Mouse (Mus musculus): ENCODE measurements around the gene Try10.
"Not testable (repeated sequence)": the region's sequence is repeated elsewhere in the genome, so short reads cannot be mapped to it uniquely, and the experiment has no call there.

Gene Try10

GRCm38 (mm10) chr6:41353932-41354331 lies at the start of gene Try10:
Gene Try10 (plus strand): TSS chr6:41354105.
- DNase-seq (ENCODE audit: low spot score), result no peak

GRCm38 (mm10) chr6:41316741-41317140 lies 37.2 kb upstream of the Try10 start, which contains the start of gene Try5:
Gene Try5 (minus strand): TSS chr6:41316841.
- DNase-seq (ENCODE audit: low spot score), result not testable (repeated sequence)

- DNase-seq (ENCODE audit: low spot score), result not testable (repeated sequence)
These were observed 19.9 kb downstream of the Try10 start for GRCm38 (mm10) chr6:41373772-41374171.

- not testable (repeated sequence) for DNase-seq (ENCODE audit: low spot score)
These were observed 23.7 kb downstream of the Try10 start, which contains the start of gene Prss3 for GRCm38 (mm10) chr6:41377578-41377977. Gene Prss3 (minus strand): TSS chr6:41377678.

GRCm38 (mm10) chr6:41386781-41387180 lies 32.9 kb downstream of the Try10 start:
- no peak for DNase-seq (ENCODE audit: low spot score)

- not testable (repeated sequence) for DNase-seq (ENCODE audit: low spot score)
These were observed 37.7 kb downstream of the Try10 start for GRCm38 (mm10) chr6:41391640-41392039.

- not testable (repeated sequence) for DNase-seq (ENCODE audit: low spot score)
These were observed 38.2 kb downstream of the Try10 start, which contains the start of gene Gm5771 for GRCm38 (mm10) chr6:41392056-41392455. Gene Gm5771 (plus strand): TSS chr6:41392356.

Data from ovary, postnatal 10 days (tissue).